Mouse (Mus musculus) heart, adult 2 months (tissue): Measurements from ENCODE around the gene Vsig10.

ENCODE experiments used
- CTCF ChIP-seq: fragments of 200-600 bp; IDR thresholded peaks from 2 replicates; pipeline ENCODE4 v1.8.1; 2022; ENCODE audit warnings: antibody characterized with exemption, mild to moderate bottlenecking, moderate library complexity
- POLR2A ChIP-seq: fragments of 200-500 bp; IDR thresholded peaks from 2 replicates; pipeline ENCODE4 v1.6.1; 2011; ENCODE audit warnings: mild to moderate bottlenecking, low read depth, low read length, control low read depth; ENCODE audit not compliant: insufficient read depth

DNA sequence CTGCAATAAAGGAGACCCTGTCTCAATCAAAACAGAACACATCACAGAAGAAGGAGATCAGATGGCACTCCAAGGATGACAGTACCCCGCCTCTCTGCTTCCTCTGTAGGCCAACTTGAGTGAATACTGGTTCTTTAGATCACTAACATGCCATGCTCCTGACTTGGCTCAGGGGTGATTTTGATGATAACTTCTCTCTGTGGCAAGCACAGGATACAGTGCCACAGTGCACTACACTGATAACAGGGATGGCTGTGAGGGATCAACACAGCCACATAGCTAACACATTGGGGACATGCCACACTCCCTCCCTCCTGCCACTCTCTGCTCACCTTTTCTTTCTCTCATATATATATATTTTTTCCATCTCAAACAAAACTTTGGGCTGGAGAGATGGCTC, 72.0 kb downstream of the Vsig10 start:
- TF ChIP-seq CTCF (no peak), POLR2A (no peak)
